Mouse (Mus musculus): ENCODE measurements at regions not wholly inside any gene's neighbourhood (a gene's known extent, or its start where the extent isn't known, plus 50 kb on each side); places are given as distances from the start of the nearest gene placed in this dataset.

DNA sequence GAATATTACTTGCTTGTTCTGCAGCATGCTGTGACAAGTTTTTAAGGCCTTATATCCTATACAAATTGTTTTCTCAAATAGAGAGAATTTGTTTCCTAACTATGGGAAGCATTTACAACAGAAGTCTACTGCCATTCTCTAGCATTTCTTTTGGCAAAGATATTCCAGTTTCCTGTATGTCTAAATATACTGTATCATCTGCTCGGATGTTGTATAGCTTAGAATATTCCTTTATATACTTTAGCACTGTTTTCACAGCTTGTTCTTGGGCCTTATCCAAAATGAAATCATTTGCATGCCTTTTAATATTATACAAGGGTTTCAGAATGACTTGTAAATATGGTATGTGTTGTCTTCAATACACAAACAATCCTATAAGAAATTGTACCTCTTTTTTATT, 92.1 kb upstream of the Ins2 start:
- no peak for DNase-seq

DNA sequence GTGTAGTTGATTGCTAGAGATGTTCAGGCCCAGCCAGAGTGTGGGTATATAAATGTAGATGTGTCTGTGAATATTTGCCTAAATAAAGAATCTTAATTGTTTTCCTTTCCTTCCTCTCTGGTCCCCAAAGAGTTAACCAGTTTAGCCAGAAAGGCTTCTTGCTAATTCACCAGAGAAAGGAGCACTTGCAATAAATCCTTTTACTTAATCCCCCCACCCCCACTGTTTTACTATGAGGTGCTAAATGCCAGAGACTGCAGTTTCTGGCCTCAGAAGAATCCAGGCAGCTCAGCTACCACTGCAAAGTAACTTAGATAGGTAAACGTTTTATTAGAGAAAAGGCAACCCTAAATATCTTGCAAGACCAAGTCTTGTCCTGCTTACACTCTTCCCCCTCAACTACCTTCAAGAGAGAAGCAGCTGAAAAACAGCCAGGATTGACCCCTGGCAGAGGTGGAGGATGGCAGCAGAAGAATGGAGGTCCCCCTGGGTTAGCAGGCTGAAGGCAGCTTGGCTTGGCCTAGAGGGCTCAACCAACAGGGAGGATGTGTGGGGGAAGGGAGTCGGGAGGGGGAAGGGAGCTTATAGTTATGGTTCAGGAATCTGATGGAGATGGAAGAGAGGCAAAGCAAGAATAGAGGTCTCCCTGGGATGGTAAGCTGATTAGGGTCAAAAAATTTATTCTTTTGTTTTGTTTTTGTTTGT, 87.9 kb upstream of the Ins2 start:
- no peak for DNase-seq

DNA sequence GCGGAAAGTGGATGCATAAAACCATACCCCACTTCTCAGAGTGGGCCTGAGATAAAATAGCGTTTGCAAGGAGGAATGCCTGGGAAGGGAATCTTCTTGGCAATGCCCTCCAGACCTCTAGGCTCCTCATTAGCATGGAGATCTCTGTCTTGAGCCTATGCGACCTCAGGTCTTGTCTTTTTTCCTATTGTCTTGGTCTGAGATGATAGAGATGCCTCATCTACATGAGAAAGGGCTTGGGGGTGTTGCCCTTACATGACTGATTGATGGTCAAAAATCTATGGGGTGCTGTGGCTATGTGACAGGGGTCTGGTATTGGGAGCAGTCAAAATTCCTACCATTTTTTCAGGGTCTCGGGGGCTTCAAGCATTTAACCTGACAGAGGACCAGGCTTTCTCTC, 67.5 kb upstream of the Ins2 start:
- no peak for DNase-seq

DNA sequence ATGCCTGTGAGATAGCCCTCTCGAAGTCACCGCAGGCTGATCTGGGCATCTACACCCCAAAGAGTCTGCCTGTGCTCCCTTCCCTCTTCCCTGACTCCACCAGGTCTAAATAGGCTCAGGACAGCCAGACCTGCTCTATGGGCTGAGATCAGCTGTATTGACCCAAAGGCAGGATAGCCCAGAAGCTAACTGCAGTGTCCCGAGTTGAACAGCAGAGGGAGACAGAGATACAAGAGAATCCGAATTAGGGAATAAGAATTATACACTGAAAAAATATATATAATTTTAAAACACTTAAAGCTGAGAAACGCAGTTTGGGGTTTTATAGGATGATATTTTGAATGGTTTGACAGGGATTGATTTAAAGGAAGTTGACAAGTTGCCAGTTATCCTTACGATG, 56.2 kb upstream of the Ins2 start:
- peak; percentile 40 for DNase-seq

DNA sequence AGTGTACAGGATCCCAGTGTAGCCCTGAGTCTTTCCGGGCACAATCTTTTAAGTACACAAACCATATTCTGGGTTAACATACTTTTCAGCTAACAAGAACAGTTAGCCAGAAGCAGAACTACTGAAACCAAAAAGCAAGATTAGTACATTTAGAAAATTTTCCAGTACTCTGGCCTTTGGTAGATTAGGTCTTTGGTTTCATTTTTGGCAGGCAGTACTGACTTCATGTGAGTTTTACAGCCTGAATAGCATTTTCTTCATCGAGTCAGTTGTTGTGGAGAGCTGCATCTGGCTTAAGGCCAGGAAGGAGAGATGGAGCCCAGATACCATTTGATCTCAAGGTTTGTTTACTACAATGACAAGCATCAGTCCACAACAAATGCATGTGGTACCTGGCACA, 51.3 kb upstream of the Ins2 start:
- no peak for DNase-seq
